Mouse (Mus musculus) effector memory CD4-positive, alpha-beta T cell, adult 5 months (primary cell): ENCODE measurements around the gene Rexo4. TPM values are rescaled to one million over a fixed set of nuclear protein-coding genes. Genes with fewer than 3 reads are reported as not detected.

Experiments
- polyA plus RNA-seq: library from polyadenylated mRNA; unstranded; fragments of 100-300 nt; shearing (Covaris generic); gene quantifications from one replicate; pipeline ENCODE4 v1.2.1, GENCODE M21; 2017

Rexo4 gene
- 35.2 TPM for polyA plus RNA-seq

GRCm38 (mm10) chr2:26963923-26964723, at the start of gene Rexo4:
Gene Rexo4 (minus strand): TSS chr2:26964386.

GRCm38 (mm10) chr2:27009714-27010244, 45.6 kb upstream of the Rexo4 start, which contains the start of gene Cacfd1:
Gene Cacfd1 (plus strand): TSS chr2:27009926.

GRCm38 (mm10) chr2:26973116-26973515, 8.9 kb upstream of the Rexo4 start, which contains the start of gene Adamts13:
Gene Adamts13 (plus strand): TSS chr2:26973416.

GRCm38 (mm10) chr2:26933304-26934055, 30.7 kb downstream of the Rexo4 start, which contains the start of the genes Surf4 and Stkld1:
Gene Surf4 (minus strand): TSS chr2:26933928.
Gene Stkld1 (plus strand): TSS chr2:26934047.

GRCm38 (mm10) chr2:26915927-26916728, 48.1 kb downstream of the Rexo4 start, which contains the start of the genes Surf2 and Surf1:
Gene Surf2 (plus strand): TSS chr2:26916367.
Gene Surf1 (minus strand): TSS chr2:26916530.

GRCm38 (mm10) chr2:26910124-26910993, 53.8 kb downstream of the Rexo4 start, which contains the start of the genes Med22 and Rpl7a:
Gene Med22 (minus strand): TSS chr2:26910677.
Gene Rpl7a (plus strand): TSS chr2:26910764.

Other genes starting within 250 kb of the Rexo4 start
- gene Abo, start 99.4 kb downstream of the Rexo4 start, polyA plus RNA-seq, result not detected
- 27.7 TPM for gene Surf6, start 61.5 kb downstream of the Rexo4 start, polyA plus RNA-seq
- 18.0 TPM for gene Med22, start 53.7 kb downstream of the Rexo4 start, polyA plus RNA-seq
- 306 TPM for gene Rpl7a, start 53.6 kb downstream of the Rexo4 start, polyA plus RNA-seq
- gene Surf2, start 48.0 kb downstream of the Rexo4 start, polyA plus RNA-seq, result 65.3 TPM
- 73.2 TPM for gene Surf1, start 47.9 kb downstream of the Rexo4 start, polyA plus RNA-seq
- 135 TPM for gene Surf4, start 30.5 kb downstream of the Rexo4 start, polyA plus RNA-seq
- gene Stkld1, start 30.3 kb downstream of the Rexo4 start, polyA plus RNA-seq, result 0.32 TPM
- not detected for gene Adamts13, start 9.0 kb upstream of the Rexo4 start, polyA plus RNA-seq
- gene Cacfd1, start 45.5 kb upstream of the Rexo4 start, polyA plus RNA-seq, result 20.1 TPM
- 3.0 TPM for gene Slc2a6, start 63.6 kb upstream of the Rexo4 start, polyA plus RNA-seq
- not detected for gene Mymk, start 107.8 kb upstream of the Rexo4 start, polyA plus RNA-seq
- 0.44 TPM for gene Adamtsl2, start 115.0 kb upstream of the Rexo4 start, polyA plus RNA-seq
- gene Fam163b, start 178.1 kb upstream of the Rexo4 start, polyA plus RNA-seq, result not detected
- not detected for gene Dbh, start 200.8 kb upstream of the Rexo4 start, polyA plus RNA-seq